Mouse (Mus musculus): ENCODE measurements around the gene Foxp4. TPM values are rescaled to one million over a fixed set of nuclear protein-coding genes. Genes with fewer than 3 reads are reported as not detected.

Foxp4 gene
- total RNA-seq (2017) = 3.1 to 10.1 TPM (median 9.1 TPM) in 3 replicates

DNA sequence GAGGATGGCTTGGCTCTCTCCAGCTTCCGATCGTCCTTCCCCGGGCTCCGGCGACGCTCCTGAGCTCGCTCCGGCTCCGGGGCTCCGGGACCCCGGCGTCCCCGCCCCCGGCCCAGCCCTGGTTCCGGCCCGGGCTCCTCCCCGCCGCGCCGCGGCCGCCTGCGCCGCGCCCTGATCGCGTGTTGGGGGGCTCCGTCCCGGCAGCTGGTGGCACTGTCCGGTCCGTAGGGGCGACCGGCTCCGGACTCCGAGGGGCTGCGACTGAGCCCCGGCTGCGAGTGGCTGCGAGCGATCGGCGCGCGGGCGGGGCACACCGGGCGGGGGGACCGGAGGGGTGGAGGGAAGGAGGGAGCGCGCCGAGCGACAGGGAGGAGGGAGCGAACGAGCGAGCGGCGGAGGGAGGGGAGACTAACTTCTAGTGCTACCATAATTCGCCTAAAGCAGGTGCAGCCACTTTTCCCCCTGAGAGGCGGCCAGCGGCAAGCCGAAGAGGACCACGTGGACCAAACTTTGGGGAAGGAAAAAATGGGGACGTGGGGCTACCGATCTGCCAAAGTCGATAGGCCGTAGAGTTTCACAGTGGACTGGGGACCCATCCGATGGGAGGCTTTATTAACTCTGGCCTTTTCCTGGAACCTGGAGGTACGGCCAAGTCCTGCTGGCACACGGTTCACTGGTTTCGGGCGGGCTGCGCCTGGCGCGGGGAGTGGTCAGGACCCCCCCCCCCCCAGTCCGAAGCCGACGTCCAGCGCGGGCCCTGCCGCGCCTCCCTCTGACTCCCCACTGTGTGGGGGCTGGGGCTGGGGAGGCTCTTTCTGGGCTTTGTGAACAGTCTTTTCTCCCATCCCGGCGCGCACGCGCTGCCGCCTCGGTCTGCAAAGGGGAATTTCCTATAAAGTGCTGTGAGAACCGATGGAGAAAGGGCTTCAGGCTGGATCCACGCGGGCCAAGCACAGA is at the start of gene Foxp4:
Foxp4 (minus strand) TSS at position 263 of the 957 bp plus-strand sequence.
- peak; percentile 83 for ATAC-seq (replicated peaks; ENCODE audit: insufficient number of reproducible peaks, low FRiP score, low TSS enrichment, poor library complexity, severe bottlenecking)

- no peak for ATAC-seq (replicated peaks; ENCODE audit: insufficient number of reproducible peaks, low FRiP score, low TSS enrichment, poor library complexity, severe bottlenecking)
These were observed 49.4 kb upstream of the Foxp4 start for GRCm38 (mm10) chr17:47973563-47974472.

DNA sequence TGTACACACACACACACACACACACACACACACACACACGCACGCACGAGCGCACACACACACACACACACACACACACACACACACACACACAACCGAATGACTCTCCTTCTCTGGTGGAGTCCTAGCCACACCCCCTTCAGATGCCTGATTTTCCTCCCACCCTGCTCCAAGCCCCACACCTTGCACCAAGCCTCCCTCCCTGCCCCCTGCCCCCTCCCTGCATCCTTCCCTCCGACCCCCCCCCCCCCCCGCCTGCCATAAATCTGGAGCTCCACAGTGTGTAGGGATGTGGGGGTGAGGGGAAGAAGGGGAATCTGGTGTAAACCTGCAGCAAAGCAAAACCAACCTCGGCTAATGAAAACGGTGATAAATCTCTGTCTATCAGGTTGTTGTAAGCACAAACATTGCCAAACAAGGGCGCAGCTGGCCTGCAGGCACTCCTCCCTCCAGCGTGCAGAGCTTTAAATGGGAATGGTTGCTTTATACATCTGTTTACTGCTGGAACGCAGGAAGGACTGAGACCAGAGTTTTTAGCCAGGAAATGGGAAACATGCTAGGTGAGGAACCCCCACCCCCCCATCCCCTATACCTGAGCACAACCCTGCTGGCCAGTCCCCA is 41.5 kb upstream of the Foxp4 start:
- ATAC-seq (replicated peaks; ENCODE audit: insufficient number of reproducible peaks, low FRiP score, low TSS enrichment, poor library complexity, severe bottlenecking) = no peak

DNA sequence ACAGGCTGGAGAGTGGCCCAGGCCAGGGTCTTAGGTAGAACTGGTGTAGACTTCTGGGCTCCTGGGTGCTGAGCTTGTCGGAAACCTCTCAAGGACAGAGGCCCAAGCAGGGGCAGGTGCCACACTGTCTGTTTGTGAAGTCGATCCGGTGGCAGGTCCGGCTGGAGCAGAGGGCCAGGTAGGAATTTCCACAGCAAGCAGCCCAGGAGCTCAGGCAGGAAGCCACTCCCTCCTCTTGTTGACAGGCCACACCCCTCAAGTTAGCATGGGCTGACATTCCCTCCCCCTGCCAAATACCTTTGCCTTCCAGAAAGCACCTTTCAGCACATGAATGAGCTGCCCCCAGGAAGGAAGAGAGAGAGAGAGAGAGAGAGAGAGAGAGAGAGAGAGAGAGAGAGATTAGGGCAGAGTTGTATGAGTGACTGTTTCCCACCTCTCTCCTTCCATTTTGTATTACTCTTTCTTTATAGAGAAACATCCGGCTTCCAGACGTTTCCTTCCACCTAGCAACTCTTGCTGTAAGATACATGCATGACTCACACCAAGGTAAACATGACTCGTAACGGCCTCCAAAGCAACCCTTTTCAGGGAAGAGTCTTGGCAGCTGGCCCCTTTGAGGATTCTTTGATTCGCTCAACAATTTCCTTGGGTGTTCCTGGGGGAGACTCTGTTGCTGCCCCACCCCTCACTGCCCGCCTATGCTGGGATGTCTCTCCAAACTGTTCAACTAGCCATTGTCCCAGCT is 33.8 kb upstream of the Foxp4 start:
- no peak for ATAC-seq (replicated peaks; ENCODE audit: insufficient number of reproducible peaks, low FRiP score, low TSS enrichment, poor library complexity, severe bottlenecking)

GRCm38 (mm10) chr17:47956486-47956885 is 32.0 kb upstream of the Foxp4 start:
- no peak for ATAC-seq (replicated peaks; ENCODE audit: insufficient number of reproducible peaks, low FRiP score, low TSS enrichment, poor library complexity, severe bottlenecking)

GRCm38 (mm10) chr17:47955054-47955741 is 30.8 kb upstream of the Foxp4 start:
- ATAC-seq (replicated peaks; ENCODE audit: insufficient number of reproducible peaks, low FRiP score, low TSS enrichment, poor library complexity, severe bottlenecking) = no peak

GRCm38 (mm10) chr17:47953231-47953630 is 28.8 kb upstream of the Foxp4 start:
- ATAC-seq (replicated peaks; ENCODE audit: insufficient number of reproducible peaks, low FRiP score, low TSS enrichment, poor library complexity, severe bottlenecking) = no peak

DNA sequence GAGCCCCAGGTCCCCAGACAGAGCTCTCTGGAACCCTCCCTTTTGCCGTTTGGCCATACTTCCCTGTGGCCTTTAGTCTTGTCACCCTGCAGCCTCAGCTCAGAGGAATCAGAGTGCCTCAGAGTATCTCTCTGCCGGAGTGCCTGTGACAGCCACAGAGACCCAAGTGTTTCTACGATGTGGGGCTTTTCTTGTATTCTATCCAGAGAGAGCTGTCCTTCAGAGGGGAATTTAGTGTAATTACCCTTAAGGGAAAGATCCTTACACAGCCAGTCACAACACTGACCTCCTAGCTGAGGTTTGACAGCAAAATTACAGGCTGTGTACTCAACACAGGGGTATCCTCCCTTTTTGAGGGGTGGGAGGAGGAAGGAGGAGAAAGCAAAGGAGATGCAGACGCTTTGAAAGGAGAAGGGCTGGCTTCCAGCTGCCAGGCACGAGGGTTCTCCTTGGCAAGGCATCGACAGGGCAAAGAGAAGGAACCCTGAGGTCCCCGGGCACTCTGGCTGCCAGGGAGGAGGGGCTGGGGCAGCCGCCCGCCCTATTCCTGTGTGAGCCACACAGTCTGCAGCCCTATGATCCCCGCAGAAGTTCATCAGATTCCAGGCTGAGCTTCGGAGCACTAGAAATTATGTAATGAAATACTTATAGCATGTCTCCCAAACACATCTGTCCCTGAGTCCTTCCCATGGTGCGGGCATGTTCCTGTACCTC is 28.1 kb upstream of the Foxp4 start:
- ATAC-seq (replicated peaks; ENCODE audit: insufficient number of reproducible peaks, low FRiP score, low TSS enrichment, poor library complexity, severe bottlenecking) = no peak

DNA sequence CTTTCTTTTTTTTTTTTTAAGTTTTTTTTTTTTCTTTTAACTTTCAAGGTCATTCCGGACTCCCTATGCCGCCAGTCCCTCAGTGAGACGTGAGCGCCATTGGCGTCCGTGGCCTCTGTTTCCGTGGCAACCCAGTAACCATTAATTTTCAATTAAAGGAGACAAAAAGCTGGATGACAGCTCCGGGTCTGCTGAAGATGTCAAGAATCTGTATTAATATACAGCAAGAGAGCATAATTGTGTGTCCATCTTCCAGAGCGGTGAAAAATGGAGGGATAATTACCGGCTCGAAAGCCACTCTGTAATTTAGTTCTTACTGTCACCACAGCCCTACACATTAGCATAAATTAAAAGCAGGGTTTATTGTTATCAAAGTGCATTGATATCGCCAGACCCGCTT is 27.0 kb upstream of the Foxp4 start:
- ATAC-seq (replicated peaks; ENCODE audit: insufficient number of reproducible peaks, low FRiP score, low TSS enrichment, poor library complexity, severe bottlenecking) = no peak

GRCm38 (mm10) chr17:47950831-47951230 is 26.4 kb upstream of the Foxp4 start:
- no peak for ATAC-seq (replicated peaks; ENCODE audit: insufficient number of reproducible peaks, low FRiP score, low TSS enrichment, poor library complexity, severe bottlenecking)

DNA sequence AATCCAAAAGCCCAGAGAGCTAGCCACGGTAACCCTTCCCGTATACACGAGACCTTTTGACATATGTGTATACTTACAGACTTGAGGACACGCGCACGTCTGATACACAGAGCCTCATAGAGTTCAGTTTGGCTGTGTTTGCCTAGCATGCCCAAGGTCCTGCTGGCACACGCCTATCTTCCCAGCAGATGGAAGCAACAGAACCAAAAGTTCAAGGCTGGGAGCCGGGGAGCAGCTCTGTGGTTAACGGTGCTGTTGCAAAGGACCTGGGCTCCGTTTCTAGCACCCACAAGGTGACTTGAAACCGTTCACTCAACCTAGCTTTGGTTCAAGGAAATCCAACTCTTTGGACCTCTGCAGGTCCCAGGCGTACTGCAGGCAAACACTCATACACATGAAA is 25.0 kb upstream of the Foxp4 start:
- no peak for ATAC-seq (replicated peaks; ENCODE audit: insufficient number of reproducible peaks, low FRiP score, low TSS enrichment, poor library complexity, severe bottlenecking)

DNA sequence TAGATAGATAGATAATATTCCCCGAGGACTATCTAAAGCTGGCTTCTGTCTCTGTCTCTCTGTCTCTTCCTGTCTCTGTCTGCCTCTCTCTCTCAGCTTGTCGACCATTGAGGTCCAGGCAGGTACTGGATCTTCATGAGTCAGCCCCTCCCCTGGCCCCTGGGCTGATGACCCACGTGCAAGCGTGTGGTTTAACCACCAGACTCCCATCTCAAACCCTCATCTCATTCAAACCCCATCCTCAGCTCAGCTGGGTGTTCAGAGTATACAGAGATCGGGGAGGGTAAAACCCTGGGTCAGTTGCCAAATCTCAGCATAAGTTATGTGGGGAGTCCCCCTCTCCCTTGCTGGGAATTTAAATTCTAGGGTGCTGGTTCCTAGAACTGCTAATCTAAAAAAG is 24.3 kb upstream of the Foxp4 start:
- ATAC-seq (replicated peaks; ENCODE audit: insufficient number of reproducible peaks, low FRiP score, low TSS enrichment, poor library complexity, severe bottlenecking) = no peak

GRCm38 (mm10) chr17:47946921-47947420 is 22.5 kb upstream of the Foxp4 start:
- ATAC-seq (replicated peaks; ENCODE audit: insufficient number of reproducible peaks, low FRiP score, low TSS enrichment, poor library complexity, severe bottlenecking) = no peak

DNA sequence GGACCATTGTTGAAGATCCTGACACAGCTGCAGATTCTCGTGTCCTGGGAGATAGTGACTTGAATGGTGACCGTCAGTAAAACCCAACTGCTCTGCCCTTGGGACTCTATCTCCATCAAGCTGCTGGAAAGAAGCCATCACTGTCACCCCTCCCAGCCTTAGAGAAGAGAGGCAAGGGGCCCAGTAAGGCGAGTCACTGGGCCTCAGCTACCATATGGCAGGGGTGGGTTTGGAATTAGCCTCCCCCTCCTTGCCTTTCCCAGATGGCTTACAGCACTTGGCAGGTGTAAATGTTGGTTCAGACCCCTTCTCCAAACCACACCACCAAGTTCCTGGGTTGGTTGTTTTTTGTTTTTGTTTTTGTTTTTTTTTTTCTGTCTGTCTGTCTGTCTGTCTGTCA is 21.7 kb upstream of the Foxp4 start:
- ATAC-seq (replicated peaks; ENCODE audit: insufficient number of reproducible peaks, low FRiP score, low TSS enrichment, poor library complexity, severe bottlenecking) = no peak

DNA sequence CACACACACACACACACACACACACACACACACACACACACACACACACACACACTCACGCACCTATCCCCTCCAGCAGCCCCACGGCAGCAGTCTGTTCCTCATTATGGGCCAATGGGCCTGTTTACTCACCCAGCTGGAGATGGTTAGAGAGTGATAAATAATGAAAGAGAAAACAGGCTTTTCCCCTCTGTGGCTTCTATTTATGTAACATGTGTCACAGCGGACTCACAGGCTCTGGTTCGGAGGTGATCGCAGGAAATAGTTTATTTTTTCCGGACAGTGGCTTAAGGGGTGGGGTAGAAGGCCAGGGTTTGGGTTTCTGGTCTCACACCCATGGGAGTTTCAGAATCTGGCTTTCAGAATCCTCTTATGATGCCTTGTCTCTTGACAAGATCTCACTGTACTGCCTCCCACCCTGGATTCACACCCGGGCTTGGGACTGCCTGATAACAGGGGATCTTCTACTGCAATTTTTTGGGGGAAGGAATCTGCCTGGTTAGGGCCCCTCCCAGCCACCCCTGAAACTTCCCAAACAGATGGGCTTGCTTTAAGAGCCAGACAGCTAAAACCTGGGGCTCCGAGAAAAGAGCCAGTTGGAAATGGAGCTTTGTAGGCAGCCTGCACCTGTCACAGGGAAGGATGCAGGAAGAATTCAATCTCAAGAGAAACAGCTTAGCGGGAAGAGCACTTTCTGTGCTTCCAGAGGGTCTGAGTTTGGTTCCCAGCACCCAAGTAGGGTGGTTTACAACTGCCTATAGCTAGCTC is 18.8 kb upstream of the Foxp4 start:
- peak; percentile 58 for ATAC-seq (replicated peaks; ENCODE audit: insufficient number of reproducible peaks, low FRiP score, low TSS enrichment, poor library complexity, severe bottlenecking)

- ATAC-seq (replicated peaks; ENCODE audit: insufficient number of reproducible peaks, low FRiP score, low TSS enrichment, poor library complexity, severe bottlenecking) = no peak
These were observed 17.6 kb upstream of the Foxp4 start for GRCm38 (mm10) chr17:47942008-47942407.
